Mouse (Mus musculus) ovary, adult 18-20 months (tissue): ENCODE results near the gene 4930474N05Rik.

Source experiments
- DNase-seq: peaks from one replicate; pipeline ENCODE4 v3.0.0; 2022; ENCODE audit warnings: low spot score, mixed read lengths

Gene 4930474N05Rik

DNA sequence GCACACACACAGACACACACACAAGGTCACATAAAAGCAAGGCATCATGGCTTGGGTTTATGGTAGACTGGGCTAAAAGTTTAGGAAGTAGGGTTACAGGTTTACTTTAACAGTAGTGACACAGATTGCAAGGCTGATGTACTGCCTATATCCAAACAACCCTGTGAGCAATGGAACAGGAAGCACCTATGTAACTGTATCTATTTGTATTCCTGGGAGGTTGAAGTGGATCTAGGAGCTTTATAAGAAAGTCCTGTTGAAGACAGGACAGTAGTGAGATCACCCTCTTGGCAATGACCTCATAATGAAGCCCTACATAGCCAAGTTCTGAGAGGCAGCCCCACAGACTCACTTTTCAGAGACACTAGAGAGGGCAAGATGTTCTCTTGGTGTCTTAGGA, at the start of gene 4930474N05Rik:
4930474N05Rik (plus strand) TSS at position 301 of the 400 bp plus-strand sequence.
- no peak for DNase-seq

GRCm38 (mm10) chr14:36048746-36049391, 45.8 kb upstream of the 4930474N05Rik start:
- DNase-seq = no peak

GRCm38 (mm10) chr14:36053281-36053680, 41.4 kb upstream of the 4930474N05Rik start:
- DNase-seq = no peak

DNA sequence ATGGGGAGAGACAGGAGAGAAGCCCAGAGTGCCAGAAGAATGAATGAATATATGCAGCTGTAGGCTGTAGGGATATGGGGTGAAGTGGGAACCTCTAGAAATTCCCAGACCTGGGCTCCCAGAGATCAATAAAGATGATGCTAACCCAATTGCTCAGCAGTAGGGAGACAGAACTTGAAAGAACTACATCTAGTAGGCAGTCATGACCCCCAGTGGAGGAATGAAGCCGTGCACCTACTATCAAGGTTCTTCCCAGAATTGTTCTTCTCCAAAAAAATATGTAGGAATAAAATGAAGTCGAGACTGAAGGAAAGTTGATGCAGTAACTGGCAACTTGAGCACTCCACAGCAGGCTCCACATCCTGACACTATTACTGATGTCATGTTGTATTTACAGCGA, 3.8 kb downstream of the 4930474N05Rik start:
- DNase-seq = no peak

- no peak for DNase-seq
These were observed 4.9 kb downstream of the 4930474N05Rik start for GRCm38 (mm10) chr14:36099647-36100046.

DNA sequence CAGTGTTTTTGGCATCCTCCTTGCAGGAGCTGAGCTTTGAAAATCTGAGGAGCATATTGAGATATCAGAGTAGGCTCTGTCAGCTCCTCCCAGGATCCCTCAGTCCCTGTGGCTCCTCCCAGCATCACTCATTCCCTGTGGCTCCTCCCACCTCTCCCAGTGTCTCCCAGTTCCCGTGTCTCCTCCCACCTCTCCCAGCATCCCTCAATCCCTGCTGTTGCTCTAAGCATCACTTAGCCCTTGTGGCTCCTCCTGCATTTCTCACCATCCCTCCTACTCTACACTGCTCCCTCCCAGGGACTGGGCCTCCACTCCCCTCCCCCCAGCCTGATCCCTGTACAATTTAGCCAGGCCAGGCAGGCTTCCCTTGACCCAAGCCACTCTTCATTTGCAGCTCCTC, 6.0 kb downstream of the 4930474N05Rik start:
- no peak for DNase-seq

DNA sequence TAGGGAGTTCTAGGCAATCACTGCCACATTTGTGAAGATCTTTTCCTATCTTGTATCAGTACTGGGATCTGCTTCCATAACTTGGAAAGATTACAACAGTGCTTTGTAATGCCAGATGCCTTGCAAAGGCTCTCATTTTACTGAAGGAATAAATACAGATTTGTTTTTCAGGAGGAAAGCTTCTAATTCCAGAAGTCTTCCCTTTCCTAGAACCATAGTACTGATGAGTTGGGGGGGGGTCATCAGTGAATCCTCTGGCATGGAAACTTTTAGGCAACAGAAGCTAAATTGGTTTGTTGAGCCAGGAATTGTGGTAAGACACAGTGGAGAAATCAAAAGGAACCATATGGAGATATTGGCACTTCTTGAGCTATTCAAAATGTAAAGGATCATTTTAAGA, 19.8 kb downstream of the 4930474N05Rik start:
- no peak for DNase-seq

DNA sequence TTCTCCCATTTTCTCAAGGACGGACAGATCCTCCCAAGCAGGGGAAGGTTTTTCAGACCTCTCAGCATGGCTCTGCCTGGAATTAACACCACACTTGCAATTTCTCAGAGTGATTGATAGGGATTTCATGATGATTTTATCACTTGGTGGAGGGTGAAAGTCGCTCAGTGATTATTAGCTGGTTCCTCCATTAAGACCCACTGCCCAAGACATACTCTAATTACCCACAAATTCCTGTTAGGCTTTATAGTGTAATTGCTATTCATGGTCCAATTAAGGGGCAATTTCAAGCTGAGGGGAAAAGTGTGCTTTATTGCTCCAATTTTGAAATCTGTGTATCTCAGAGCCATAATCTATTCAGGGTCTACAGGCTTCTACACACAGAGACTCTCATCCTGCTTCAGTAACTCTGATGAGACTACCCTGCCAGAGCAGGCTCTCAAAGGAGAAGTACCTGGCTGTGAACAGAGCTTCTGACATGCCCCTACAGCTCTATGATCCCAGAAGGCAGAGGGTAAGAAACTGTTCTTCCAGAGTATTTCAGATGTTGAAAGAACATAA, 29.1 kb downstream of the 4930474N05Rik start:
- no peak for DNase-seq

DNA sequence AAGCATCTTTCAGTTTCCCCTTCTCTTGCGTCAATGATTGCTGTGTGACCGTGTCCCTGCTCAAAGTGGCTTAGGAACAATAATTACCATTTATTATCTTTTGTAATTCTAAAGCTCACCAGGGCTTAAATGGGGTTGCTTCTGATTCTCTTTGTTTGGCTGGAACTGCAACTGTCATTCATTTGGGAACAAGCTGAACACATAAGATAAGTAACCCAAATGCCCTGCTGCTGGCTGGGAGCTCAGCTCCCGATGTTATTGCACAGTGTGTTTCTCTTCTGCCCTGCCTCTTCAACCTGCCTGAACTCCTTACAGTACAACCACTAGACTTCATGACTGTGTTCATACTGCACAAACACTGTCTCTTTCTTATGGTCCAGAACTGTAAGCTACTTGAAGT, 41.0 kb downstream of the 4930474N05Rik start:
- no peak for DNase-seq

DNA sequence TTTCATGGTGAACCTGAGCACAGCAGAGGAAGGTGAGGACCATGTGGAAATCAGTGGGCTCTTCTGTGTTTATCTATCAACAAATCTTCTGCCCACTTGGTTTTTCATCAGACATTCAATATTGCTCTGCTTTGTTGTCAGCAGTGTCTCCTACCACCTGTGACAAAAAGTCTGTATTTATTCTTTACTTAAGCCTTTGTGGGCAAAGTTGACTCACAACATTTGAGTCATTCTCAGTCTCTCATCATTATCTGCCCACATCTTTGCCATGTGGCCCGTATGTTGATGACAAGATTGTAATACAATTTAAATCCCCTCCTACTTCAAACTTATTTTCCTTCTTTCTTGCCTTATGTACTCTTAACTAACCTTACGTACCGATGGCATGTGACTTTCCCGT, 43.0 kb downstream of the 4930474N05Rik start:
- no peak for DNase-seq

- DNase-seq = no peak
These were observed 50.5 kb downstream of the 4930474N05Rik start for GRCm38 (mm10) chr14:36145261-36145660.
